Mouse (Mus musculus) urinary bladder, postnatal 14 days (tissue): ENCODE measurements at regions not wholly inside any gene's neighbourhood (a gene's known extent, or its start where the extent isn't known, plus 50 kb on each side); places are given as distances from the start of the nearest gene placed in this dataset.

Experiments used
- DNase-seq: peaks from one replicate; pipeline ENCODE4 v3.0.0; 2021; ENCODE audit warnings: low spot score

- peak; percentile 40 for DNase-seq
Measured at GRCm38 (mm10) chr19:53476768-53477547, 52.0 kb upstream of the Dusp5 start.

DNA sequence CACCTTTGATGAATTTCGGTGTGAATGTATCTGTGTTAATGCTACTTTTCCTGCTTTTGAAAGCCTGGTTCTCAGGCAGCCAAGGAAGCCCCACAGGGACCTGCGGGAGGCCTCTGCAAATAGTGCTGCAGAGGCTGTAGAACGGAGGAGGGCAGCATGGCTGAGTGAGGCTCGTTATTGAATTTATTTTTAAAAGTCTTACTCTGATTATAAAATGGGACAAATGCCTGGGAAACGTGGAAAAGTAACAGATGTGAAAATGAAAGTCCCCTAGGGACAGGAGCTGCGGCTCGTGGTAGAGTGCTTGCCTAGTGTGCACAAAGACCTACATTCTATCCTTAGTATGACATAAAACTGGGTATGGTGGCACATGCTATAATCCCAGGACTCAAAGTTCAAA is 59.7 kb upstream of the Dusp5 start:
- DNase-seq = no peak

DNA sequence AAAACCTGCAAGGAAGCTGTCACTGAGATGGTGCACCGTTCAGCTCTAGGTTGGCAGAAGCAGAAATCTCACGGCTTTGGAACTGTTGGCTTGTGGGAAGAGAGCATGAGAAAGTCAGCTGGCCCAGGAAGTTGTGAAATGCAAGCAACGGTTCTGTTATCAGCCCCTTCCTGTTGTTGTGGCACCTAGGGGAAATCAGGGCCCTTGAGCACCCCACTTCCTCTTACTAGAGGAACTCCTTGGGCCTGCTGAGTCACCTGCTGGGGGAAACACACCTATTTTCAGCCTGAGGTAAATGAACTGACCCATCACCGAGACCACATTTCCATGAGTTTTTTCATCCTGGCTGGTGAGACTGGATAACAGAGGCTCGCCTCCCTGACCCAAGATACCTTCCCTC is 64.2 kb upstream of the Dusp5 start:
- DNase-seq = no peak

DNA sequence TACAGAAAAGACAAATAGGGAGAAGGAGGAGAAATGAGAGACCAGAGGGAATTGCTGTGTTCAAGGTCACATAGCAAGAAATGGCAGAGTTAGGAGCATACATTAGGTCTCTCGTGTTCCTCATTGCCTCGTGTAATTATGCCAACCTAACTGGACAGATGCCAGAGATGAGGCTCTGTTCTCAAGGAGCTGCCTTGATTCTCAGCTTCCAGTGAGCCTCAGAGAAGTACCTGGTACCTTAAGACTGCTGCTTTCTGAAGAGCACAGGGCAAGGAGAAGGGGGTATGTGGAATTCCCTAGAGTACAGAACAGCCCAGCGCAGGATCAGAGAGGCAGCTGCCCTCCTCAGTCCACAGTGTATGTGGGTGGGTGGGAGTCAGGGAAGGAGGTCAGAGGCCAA is 64.8 kb upstream of the Dusp5 start:
- no peak for DNase-seq

DNA sequence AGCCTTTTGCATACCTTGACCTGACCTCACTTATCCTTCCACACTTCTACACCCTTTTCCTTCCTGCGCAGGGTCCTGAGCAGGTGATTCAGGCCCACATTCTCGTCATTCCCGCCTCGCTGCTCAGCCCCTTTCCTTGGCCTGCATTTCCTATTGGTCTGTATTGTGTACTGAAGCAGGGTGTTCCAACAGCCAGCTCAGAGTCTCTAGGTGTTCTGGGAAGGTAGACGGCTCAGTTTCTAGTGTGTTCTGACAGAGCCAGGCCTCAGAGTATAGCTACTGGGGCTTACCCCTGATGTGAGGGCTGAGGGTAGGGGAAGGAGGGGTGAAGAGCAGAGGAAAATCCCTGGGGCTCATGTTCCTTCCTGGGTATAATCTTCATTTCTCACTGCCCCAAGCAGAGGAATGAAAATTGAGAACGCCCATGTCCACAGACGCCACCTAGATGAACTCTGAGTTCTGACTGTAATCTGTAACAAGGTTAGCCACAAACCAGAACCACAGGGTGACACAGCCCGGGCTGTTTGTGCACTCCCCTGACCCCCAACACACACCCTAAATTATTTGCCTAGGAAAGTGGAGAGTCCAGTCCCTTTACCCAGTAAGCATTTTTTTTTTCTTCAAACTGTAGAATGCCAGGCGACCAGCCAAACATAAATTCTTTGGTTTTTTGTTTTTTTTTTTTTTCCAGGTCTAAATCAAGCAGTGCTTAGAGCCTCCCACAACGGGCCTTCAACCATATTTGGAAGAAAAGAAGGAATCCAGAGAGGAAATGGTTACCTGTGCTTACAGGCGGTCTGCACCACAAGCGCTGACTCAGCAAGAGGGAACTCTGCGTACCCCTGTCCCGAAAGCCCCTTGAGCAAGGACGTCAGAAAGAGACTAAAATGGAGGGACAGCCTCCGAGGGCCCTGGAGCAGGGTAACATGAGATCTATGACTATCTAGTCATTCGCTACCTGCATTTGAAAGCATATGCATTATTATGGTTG is 67.6 kb upstream of the Dusp5 start:
- no peak for DNase-seq

DNA sequence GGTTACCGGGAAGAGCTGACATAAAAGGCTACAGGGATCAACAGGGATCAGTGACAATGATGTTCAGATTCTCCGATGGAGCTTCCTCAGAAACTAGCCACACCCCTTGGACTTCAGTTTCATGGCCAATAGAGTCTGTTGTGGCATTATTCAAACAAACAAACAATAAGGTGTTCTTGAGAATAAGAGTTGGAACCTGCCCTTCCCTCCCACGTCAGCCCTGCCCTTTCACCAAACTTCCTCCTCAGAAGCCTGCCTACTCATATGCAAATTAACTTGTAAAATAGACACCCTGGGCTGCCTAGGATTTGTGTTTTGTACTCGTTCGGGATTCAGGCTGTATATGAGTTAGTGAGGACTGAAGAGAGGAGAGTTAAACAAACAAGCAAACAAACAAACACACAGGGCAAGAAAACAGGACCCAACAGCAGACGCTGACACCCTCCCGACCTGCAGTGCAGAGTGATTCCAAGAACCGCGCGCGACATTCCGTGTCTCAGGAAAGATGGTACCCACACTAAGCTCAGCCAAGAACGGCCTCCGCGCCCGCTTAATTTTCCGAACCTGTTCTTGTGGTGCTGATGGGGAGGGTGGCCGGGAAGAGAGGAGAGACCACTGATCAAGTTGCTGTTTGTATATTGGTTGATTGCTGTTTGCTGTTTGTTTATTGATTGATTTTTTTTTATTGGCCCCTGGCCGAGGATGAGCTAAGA is 68.4 kb upstream of the Dusp5 start:
- DNase-seq = no peak

GRCm38 (mm10) chr19:53459407-53459788 is 69.0 kb upstream of the Smndc1 start:
- no peak for DNase-seq

DNA sequence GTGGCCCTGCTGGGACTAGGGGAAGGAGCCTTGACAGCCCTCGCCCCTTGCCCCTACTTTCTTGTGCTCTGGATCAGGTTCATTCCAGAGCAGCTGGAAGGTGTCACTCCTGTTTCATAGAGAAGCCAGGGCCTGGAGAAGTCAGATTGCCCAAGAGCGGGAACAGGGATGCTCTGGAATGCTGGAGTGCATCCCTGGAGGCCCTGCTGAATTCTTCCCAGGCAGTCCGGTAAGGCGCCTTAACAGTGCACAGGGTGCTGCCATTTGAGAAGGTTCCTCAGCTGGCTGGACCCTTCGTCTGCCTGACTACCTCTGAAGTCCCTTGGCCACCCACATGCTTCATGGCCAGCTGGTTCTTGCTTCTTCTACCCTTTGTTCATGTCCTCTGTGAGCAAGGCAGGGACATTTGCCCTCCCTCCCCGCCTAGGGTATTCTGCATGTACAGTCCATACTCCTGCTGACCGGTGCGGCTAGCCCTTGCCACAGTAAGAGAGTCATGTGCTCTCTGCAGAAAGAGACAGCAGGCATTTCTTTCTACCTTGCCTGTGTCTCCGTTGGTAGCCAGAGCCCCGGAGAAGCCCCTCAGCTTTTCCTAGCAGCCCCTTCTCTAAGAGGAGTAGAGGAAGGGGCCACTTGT is 68.5 kb upstream of the Smndc1 start:
- no peak for DNase-seq

DNA sequence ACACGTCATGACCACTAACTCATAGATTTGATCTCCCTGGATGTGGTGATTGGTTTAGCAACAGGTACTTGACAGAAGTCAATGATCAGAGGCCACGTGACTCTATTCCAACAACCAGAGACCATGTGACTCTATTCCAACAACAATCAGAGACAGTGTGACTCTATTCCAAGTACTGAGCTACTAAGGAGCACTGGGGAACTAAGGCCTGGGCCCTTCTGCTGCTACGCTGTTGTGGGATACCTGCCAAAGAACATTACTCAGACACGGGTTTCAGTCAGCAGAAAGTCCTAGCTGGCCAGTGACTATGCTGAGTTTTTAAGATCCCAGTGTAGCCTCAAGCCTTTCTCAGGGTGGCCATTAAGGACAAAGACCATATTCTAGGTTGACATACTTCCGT is 66.3 kb upstream of the Smndc1 start:
- DNase-seq = no peak

- no peak for DNase-seq
Measured at GRCm38 (mm10) chr19:53454571-53454970, 64.2 kb upstream of the Smndc1 start.

- no peak for DNase-seq
Measured at GRCm38 (mm10) chr19:53454059-53454458, 63.7 kb upstream of the Smndc1 start.

- no peak for DNase-seq
Measured at GRCm38 (mm10) chr19:53453317-53453947, 63.1 kb upstream of the Smndc1 start.

- no peak for DNase-seq
Measured at GRCm38 (mm10) chr19:53452360-53452759, 62.0 kb upstream of the Smndc1 start.

- DNase-seq = no peak
Measured at GRCm38 (mm10) chr19:53451388-53451922, 61.1 kb upstream of the Smndc1 start.

DNA sequence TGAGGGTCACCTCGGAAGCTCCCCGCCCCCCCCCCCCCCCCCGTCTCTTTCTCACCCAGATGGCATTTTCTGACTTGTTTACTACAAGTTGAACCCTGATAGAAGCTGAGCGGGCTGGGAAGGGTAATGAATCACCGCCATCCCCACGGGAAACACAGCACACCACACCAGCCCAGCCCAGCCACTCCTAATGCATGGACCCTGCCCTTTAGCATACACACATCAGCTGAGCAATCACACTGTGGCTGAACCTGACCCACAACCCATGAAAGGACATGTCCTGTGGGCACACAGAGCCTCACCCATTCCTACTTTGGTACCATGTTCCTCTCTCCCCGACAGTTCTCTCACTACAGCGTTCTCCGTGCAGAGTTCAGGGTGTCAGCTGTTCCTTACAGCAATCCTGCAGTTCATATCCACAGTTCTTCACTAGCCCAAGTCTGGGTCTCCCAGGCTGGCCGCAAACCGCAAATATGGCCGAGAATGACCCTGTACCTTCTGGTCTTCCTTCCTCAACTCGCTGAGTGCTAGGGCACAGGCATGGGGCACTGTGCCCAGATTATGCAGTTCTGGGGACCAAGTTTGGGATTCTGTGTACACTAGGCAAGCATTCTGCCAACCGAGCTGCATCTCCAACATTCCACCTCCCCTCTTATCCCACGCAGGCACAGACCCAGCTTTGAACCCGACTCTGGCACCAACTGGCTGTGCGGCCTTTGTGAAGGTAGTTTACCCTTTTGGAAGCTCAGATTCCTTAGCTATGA is 60.4 kb upstream of the Smndc1 start:
- DNase-seq = peak; percentile 66

- peak; percentile 58 for DNase-seq
Measured at GRCm38 (mm10) chr19:53449137-53449783, 58.9 kb upstream of the Smndc1 start.

GRCm38 (mm10) chr19:53448206-53448605 is 57.8 kb upstream of the Smndc1 start:
- no peak for DNase-seq

DNA sequence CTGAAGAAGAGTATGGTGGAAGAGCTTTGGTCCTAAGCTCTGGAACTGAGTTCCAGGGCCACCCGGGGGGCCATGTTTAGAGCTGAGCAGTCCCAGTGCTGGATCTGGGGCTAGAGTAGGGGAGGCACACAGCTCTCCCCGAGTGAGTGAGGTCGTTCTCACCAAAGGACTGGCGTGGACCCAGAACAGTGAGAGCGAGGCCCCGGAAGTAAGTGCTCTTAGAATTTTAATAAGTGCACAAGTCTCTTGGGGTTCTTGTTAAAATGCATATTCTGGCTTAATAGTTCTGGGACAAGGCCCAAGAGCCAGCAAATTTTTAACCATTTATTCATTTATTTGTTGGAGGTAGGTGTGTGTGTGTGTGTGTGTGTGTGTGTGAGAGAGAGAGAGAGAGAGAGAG is 57.4 kb upstream of the Smndc1 start:
- no peak for DNase-seq

GRCm38 (mm10) chr19:53446216-53446615 is 55.8 kb upstream of the Smndc1 start:
- DNase-seq = no peak

DNA sequence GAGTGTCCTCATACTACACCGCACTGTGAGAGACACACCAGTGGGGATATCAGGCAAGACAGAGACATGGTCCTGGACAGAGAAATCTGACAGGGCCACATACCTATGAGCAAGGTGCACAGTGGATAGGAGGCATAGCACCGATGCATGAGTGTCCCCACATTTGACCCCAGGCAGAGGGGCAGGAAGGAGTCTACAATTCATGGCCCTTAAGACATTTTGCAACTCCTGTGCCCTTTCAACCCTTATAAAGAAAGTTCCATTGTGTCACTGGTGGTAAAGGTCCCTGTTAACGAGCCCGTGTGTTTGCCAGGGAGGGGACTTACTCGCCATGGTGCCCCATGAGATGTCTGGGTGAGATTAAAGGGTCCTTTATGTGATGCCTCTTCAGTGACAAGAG is 54.3 kb upstream of the Smndc1 start:
- no peak for DNase-seq
